Mouse (Mus musculus): ENCODE results near the gene Astn2.
A peak's percentile ranks its signal among the peaks of the same experiment; 100 is the strongest.

Gene Astn2

GRCm38 (mm10) chr4:65976251-65976650 is 428.2 kb downstream of the Astn2 start:
- DNase-seq (ENCODE audit: low spot score in 2 of 2), result peak; percentile 64 to 75

GRCm38 (mm10) chr4:65972395-65972794 is 432.0 kb downstream of the Astn2 start:
- no peak for DNase-seq (ENCODE audit: low spot score in 2 of 2)

GRCm38 (mm10) chr4:65969318-65969717 is 435.1 kb downstream of the Astn2 start:
- DNase-seq (ENCODE audit: low spot score in 2 of 2), result no peak

- DNase-seq (ENCODE audit: low spot score in 2 of 2), result no peak
Measured at GRCm38 (mm10) chr4:65964604-65965003, 439.8 kb downstream of the Astn2 start.

GRCm38 (mm10) chr4:65959188-65959759 is 445.1 kb downstream of the Astn2 start:
- DNase-seq (ENCODE audit: low spot score in 2 of 2), result peak in 1 of 2 experiments; percentile 23

- DNase-seq (ENCODE audit: low spot score in 2 of 2), result no peak
Measured at GRCm38 (mm10) chr4:65958369-65959187, 445.8 kb downstream of the Astn2 start.

GRCm38 (mm10) chr4:65951918-65952317 is 452.5 kb downstream of the Astn2 start:
- no peak for DNase-seq (ENCODE audit: low spot score in 2 of 2)

GRCm38 (mm10) chr4:65947141-65947649 is 457.2 kb downstream of the Astn2 start:
- no peak for DNase-seq (ENCODE audit: low spot score in 2 of 2)

- DNase-seq (ENCODE audit: low spot score in 2 of 2), result no peak
Measured at GRCm38 (mm10) chr4:65946021-65946420, 458.4 kb downstream of the Astn2 start.

- DNase-seq (ENCODE audit: low spot score in 2 of 2), result no peak
Measured at GRCm38 (mm10) chr4:65930901-65931300, 473.5 kb downstream of the Astn2 start.

GRCm38 (mm10) chr4:65920294-65920693 is 484.1 kb downstream of the Astn2 start:
- no peak for DNase-seq (ENCODE audit: low spot score in 2 of 2)

GRCm38 (mm10) chr4:65916027-65917008 is 488.1 kb downstream of the Astn2 start:
- DNase-seq (ENCODE audit: low spot score in 2 of 2), result no peak

- no peak for DNase-seq (ENCODE audit: low spot score in 2 of 2)
Measured at GRCm38 (mm10) chr4:65912247-65912942, 492.0 kb downstream of the Astn2 start.

- no peak for DNase-seq (ENCODE audit: low spot score in 2 of 2)
Measured at GRCm38 (mm10) chr4:65907660-65908059, 496.8 kb downstream of the Astn2 start.

- no peak for DNase-seq (ENCODE audit: low spot score in 2 of 2)
Measured at GRCm38 (mm10) chr4:65904963-65905362, 499.4 kb downstream of the Astn2 start.

GRCm38 (mm10) chr4:65896092-65897027 is 508.1 kb downstream of the Astn2 start:
- no peak for DNase-seq (ENCODE audit: low spot score in 2 of 2)

GRCm38 (mm10) chr4:65888332-65888993 is 515.9 kb downstream of the Astn2 start:
- DNase-seq (ENCODE audit: low spot score in 2 of 2), result no peak

- DNase-seq (ENCODE audit: low spot score in 2 of 2), result no peak
Measured at GRCm38 (mm10) chr4:65886862-65887261, 517.5 kb downstream of the Astn2 start.

- peak; percentile 13 to 26 for DNase-seq (ENCODE audit: low spot score in 2 of 2)
Measured at GRCm38 (mm10) chr4:65885921-65886320, 518.5 kb downstream of the Astn2 start.

Measured in left cerebral cortex, adult 9 months (tissue).